Mouse (Mus musculus) urinary bladder, postnatal 25 days (tissue): ENCODE measurements around the gene Jagn1.
A peak's percentile ranks its signal among the peaks of the same experiment; 100 is the strongest.

ENCODE experiments used
- DNase-seq: peaks from one replicate; pipeline ENCODE4 v3.0.0; 2022; ENCODE audit warnings: low spot score

Gene Jagn1

DNA sequence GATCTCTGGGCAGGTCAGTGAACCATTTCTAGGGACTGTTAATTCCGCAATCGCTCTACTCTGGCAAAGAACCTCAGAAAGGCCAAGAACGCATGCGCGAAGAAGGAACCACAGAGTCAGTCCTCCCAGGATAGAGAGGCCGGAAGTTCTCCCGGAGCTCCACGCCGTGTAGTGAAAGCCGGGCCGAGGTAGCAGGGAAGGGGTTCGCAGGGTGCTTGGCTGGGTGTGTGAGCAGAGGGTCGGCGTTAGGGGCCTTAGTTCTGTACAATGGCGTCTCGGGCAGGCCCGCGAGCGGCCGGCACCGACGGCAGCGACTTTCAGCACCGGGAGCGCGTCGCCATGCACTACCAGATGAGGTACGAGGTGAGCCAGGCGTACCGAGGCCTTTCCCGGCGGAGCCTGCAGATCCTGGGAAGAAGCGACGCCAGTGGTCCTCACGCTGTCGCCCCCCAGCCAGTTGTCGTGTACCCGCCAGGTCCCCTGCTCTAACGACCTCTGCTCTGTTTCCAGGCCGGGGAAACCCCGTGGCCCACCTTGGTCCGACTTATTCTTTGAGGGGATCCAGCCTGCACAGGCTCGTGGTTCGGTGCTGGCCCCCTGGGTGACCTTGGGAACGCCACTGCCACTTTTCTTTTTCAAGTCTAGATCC lies at the start of gene Jagn1:
Gene Jagn1, plus strand, starts transcription at position 128 of the 649 bp plus-strand sequence.
- peak; percentile 93 for DNase-seq

GRCm38 (mm10) chr6:113393951-113394350 lies 48.4 kb upstream of the Jagn1 start:
- DNase-seq: no peak

DNA sequence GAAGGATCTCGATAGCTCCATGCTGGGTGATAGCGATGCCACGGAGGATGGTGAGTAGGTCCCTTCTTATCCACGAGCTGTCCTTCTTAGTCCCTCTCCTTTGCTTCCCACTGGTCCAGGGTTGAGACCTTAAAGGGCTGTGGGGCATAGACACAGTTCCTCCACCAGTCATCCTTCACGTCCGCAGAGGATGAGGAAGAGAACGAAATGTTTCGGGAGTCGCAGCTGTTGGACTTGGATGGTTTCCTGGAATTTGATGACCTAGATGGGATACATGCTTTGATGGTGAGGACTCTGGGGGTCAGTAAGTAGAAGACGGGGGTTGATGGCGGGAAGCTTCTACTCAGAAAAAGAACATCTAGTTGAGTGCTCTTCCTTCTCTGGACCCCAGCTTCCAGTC lies 47.6 kb upstream of the Jagn1 start:
- no peak for DNase-seq

DNA sequence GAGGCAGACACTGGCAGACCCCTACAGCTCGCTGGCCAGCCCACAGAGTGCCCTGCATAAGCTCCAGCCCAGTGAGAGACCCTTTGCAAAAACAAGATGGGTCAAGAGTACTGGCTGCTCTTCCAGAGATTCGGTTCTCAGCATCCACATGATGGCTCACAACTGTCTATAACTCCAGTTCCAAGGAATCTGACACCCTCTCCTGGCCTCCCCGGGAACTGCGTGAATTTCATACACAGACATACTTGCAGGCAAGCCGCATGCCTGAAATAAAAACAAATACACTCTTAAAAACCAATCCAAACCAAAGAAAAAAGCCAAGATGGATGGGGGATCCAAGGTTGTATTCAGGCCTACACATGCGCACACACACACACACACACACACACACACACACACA lies 46.9 kb upstream of the Jagn1 start:
- no peak for DNase-seq

DNA sequence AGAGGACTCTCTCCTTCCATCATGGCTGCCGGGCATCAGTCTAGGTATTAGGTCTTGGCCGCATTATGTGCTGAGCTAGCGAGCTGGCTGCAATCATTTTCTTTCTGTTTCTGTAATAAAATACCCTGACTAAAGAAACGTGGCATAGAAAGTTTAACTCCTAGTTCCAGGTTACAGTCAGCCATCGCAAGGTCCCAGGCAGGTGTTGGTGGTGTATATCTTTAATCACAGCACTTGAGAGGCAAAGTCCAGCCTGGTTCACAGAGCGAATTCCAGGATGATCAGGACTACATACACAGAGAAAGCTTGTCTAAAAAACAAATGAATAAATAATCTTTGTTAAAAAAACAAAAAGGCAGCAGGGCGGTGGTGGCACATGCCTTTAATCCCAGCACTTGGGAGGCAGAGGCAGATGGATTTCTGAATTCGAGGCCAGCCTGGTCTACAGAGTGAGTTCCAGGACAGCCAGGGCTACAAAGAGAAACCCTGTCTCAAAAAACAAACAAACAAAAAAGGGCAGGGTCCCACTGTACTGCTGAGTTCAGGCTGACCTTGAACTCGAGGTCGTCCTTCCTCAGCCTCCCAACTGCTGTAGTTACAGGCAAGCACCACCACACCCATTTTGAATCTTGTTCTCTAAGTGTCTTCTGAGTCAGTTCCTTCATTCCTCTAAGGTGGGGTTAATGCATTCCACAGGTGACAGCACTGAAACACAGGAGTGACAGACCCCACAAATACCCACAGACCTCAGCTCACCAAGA lies 45.9 kb upstream of the Jagn1 start:
- no peak for DNase-seq

DNA sequence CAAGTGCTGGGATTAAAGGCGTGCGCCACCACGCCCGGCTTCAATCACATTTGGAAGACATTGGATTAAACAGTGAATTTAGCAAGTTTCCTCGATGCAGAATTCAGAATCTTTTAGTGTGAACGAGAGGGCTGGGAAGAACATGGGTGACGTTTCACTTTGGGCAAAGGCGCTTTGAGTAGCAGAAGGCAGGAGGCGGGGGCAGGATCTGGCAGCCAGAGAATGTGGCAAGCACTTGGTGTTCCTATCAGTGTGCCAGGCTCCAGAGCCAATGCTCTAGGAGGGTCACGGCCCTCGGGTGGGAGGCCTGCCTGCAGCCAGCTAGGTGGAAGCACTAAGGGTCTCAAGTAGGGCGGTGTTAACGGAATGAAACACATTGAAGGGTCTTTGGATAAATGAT lies 40.3 kb upstream of the Jagn1 start:
- no peak for DNase-seq

DNA sequence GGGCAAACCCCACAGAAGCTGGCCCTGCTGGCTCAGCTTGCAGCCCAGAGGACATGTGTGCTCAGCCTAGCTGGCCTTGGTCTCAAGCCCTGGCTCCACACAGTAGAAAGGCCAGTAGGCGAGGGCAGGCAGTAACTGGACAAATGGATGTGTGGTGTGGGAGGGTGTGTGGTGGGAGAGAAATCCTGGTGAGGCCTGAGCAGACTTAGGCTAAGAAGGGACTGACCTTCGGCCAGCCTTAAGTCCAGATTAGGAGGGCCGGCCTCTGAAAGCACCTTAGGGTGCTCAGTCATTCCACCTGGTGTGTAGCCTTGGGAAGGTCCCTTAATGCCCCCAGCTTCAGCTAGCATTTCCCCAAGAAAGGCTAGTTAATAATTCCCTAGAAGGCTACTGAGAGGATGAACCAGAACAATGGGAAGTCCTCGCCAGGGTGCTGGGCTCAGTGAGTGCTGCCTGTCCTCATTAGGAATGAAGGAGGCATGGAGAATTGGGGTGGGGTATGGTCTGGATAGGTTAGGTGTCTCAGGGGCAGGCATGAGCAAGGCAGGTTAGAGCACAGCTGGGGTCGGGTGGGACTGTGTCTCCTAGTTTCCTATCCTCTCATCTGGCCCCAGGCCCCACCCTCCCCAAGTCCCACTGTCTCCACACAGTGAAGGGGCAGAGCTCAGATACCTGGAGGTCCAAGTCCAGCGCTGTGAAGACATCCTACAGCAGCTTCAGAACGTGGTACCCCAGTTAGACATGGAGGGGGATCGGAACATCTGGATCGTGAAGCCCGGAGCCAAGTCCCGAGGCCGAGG lies 37.5 kb upstream of the Jagn1 start:
- no peak for DNase-seq

DNA sequence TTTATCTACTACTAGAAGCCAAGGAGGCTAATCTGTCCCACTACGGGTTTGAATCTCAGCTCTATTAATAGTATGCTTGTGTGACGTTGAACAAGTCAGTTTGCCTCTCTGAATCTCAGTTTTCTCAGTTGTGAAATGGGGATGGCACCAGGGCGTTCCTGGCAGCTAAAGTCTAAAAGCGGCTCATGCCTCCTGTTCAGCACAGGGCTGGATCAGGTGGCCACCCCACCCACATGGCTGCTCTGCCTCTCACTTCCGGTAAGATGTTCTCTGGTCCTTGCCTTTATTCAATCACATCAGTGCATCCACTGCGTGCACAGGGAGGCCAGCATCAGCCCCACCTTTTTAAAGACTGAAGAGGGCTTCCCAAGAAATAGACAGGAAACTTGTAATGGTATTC lies 36.9 kb upstream of the Jagn1 start:
- DNase-seq: no peak

DNA sequence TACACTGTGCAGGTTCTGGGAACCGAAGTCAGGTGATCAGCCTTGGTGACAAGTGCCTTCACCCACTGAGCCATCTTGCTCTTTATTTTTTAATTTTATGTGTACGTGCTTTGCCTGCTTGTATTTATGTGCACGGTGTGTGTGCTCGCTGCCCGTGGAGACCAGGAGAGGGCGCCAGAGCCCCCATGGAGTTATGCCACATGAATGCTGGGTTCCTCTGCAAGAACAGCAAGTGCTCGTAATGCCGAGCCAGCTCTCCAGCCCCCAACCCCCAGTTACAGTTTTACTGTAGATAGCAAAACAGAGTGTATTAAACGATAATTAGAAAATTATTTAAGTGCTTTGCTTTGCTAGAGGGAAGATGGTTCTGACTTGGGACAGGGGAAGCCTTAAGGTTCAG lies 35.7 kb upstream of the Jagn1 start:
- DNase-seq: no peak

DNA sequence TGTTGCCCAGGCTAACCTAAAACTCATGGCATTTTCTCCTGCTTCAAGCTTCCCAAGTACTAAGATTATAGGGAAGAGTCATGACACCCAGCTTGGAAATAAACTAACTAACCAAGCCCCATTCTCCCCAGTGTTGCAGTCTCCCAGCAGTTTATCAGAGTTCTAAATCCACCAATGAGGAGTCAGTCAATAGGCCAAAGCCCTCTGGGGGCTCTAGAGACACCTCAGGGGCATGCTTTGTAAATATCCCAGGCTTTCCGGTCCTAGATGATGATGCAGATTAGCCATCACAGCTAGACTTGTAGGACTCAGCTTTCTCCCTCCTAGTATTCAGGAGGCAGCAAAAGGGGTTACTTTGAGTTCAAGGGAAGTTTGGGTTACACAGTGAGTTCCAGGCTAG lies 32.4 kb upstream of the Jagn1 start:
- no peak for DNase-seq

- no peak for DNase-seq
These were observed 26.0 kb upstream of the Jagn1 start for GRCm38 (mm10) chr6:113416416-113416815.

GRCm38 (mm10) chr6:113418441-113419198 lies 23.7 kb upstream of the Jagn1 start:
- DNase-seq: peak; percentile 24

GRCm38 (mm10) chr6:113419199-113419587 lies 23.2 kb upstream of the Jagn1 start, which contains the start of gene Rpusd3:
TSS of gene Rpusd3 (minus strand) at chr6:113419340.
- peak; percentile 100 for DNase-seq

DNA sequence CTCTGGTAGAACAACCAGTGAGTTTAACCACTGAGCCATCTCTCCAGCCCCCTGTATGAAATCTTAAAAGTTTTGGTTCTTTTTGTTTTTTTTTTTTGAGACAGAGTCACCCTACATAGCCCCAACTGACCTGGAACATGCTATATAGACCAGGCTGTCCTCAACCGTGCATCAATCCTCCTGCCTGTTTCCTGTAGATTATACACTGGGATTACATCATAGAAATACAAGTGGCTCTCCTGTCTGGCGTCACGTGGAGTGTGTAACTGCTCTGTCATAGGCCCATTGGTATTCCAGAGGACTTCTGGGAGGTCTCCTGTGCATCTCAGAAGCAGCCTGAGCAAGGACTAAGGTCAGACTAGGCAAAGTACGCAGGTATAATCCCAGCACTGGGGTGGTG lies 19.4 kb upstream of the Jagn1 start:
- no peak for DNase-seq

GRCm38 (mm10) chr6:113424187-113424586 lies 18.2 kb upstream of the Jagn1 start:
- DNase-seq: no peak

DNA sequence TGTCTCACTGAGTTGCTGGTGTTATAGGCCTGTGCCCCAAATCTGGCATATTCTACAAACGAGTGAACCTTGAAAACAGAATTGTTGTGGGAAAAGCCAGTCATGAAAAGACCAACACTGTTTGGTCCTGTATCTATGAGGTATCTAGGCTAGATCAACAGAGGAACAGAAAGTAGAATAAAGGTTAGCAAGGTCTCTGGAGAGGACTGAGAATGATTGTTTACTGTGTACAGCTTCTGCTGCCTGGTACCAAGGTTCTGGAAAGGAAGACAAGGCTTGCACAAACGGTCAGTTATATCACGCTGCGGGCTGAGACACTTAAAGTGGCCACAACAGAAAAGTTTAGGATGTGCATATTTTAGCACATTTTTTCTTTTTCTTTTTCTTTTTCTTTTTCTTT lies 15.7 kb upstream of the Jagn1 start:
- no peak for DNase-seq

- DNase-seq: no peak
These were observed 15.0 kb upstream of the Jagn1 start for GRCm38 (mm10) chr6:113427397-113427796.

DNA sequence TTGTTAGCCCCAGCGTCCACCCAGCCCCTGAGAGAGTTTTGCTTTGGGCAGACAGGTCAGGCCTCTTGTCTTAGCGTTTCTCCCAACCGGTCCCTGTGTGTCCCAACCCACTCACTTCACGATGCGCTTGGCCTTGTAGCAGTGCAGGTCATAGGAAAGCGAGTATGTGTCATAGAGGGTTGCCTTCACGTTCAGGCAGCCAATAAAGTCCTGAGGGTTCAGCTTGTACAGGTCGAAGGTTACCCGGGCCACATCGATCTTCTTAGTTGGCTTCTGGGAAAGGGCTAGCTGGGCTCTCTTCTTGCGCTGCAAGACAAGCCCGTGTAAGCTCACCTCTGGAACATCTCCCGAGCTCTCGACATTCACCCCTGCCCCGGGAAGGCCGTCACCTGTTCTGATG lies 14.4 kb upstream of the Jagn1 start:
- no peak for DNase-seq

GRCm38 (mm10) chr6:113429965-113430364 lies 12.4 kb upstream of the Jagn1 start:
- no peak for DNase-seq

GRCm38 (mm10) chr6:113430846-113431245 lies 11.5 kb upstream of the Jagn1 start:
- no peak for DNase-seq

DNA sequence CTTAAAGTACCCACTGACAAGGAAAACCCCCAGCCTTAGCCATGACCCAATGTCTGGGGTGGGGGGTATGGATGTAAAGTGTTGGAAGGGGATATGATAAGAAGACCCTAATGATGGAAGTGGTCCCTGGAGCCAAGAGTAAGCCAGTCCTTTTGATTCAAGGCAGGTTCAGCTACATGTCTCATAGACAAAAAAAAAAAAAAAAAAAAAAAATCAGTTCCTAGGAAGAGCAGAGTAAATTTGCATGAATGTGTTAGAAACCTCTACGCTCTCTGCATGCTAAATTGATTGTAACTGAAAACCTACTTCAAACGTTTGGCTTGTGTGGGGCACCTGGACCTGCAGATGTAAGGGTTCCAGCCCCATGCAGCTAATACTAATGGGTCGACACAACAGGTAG lies 10.6 kb upstream of the Jagn1 start:
- DNase-seq: no peak

DNA sequence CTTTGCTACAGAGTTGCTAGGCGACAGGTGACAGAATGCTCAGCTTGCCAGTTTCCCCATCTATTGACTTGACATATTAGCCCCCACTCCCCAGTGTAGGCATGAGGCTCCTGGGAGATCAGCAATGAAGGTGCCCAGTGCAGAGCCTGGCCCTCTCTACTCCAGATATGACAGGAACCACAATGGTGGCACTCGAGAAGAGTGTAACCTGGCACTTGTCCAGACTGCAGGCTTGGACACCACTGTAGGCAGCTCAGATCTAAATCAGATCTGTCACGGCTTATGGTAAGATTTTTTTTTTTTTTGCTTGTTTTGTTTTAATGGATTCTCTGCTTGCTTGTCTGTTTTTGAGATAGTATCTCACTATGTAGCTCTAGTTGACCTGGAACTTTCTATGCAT lies 8.7 kb upstream of the Jagn1 start:
- no peak for DNase-seq
